Mouse (Mus musculus) E14TG2a.4 (cell line): ENCODE data around the gene Ctla4.

Experiments used
- CTCF ChIP-seq: conservative IDR thresholded peaks from 2 replicates; pipeline ENCODE4 v1.5.1; 2014; ENCODE audit warnings: low read length
- POU5F1 ChIP-seq: IDR thresholded peaks from 2 replicates; pipeline ENCODE4 v1.6.1; 2014; ENCODE audit warnings: low read length, borderline replicate concordance

GRCm38 (mm10) chr1:60955186-60955585 lies 68.4 kb downstream of the Ctla4 start:
- TF ChIP-seq CTCF (no peak), POU5F1 (no peak)
